Mouse (Mus musculus): Measurements from ENCODE around the gene Cdv3. TPM values are rescaled to one million over a fixed set of nuclear protein-coding genes. Genes with fewer than 3 reads are reported as not detected.
A peak's percentile ranks its signal among the peaks of the same experiment; 100 is the strongest.

Cdv3 gene
- polyA plus RNA-seq, 1 experiment = 208 TPM

DNA sequence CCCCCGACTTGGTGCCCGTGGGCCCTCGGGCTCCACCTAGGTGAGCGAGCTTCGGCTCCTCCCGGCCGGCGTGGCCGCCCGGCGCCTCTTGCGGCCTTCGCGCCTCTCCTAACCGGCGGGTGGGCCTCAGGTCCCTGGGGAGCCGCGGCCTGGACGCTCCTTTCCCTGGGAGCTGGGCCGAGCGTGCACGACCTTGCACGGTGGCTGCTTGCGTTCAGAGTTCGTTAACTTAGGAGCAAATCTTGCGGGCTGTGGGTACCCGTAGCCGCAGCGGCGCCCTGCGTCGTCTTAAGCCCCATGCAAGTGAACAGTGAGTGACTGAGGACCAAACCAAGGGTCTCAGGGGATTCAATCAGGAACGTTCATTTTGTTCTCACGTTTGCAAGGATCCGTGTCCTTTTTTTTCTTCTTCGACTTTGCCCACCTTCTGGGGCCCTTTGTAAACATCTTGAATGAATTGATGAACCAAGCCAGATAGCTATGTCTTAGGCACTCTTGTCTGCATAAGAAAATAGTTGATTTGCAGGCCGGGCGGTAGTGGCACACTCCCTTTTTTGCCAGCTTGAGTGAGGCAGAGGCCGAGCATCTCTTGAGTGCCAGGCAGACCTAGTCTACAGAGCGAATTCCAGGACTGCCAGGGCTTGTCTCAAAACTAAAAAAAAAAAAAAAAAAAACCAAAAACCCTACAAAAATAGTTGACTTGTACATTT lies 60.2 kb downstream of the Cdv3 start:
- Histone ChIP-seq H3K27ac (ENCODE audit: insufficient read depth, low read length) (no peak overlapping the region), H3K4me1 (ENCODE audit: control insufficient read depth, insufficient read depth, low read length) (no peaks in the 10 kb centered on the region), H3K4me3 (ENCODE audit: insufficient read depth, low read length) (peak overlapping the region; percentile 85)
- TF ChIP-seq CTCF (IDR thresholded peaks at IDR 0.05; ENCODE audit: borderline replicate concordance, insufficient read depth, low read length) = no peak
- TF ChIP-seq POLR2A (IDR thresholded peaks at IDR 0.05; ENCODE audit: low read depth, low read length) = 0 out of 2 replicates have a peak, but pooled peaks have one; percentile 8

DNA sequence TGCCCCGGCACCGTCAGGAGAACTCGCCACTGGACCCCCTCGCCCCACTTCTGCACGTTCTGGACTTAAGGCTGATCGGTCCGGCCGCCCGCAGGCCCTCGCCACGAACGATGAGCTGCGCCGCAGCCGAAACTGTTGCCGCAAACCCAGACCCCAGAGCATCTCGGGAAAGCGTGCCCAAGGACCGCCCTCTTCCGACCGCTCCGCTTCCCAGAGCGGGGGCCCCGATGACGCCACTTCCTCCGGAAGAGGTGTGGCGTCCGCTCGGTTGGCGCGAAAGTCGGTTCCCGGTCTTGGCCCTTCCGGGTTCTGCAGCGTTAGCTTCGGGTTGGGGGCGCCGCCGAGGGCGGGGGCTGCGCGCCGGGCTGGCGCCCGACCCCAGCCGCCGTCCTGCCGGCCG lies 60.7 kb downstream of the Cdv3 start, which contains the start of the genes 1300017J02Rik and Topbp1:
1300017J02Rik (minus strand) TSS at position 156 of the 400 bp plus-strand sequence.
Topbp1 (plus strand) TSS at position 289 of the 400 bp plus-strand sequence.
- TF ChIP-seq POLR2A (IDR thresholded peaks at IDR 0.05; ENCODE audit: low read depth, low read length) (peak; percentile 99), CTCF (IDR thresholded peaks at IDR 0.05; ENCODE audit: borderline replicate concordance, insufficient read depth, low read length) (no peak)
- Histone ChIP-seq H3K4me1 (ENCODE audit: control insufficient read depth, insufficient read depth, low read length) (no peaks in the 10 kb centered on the region), H3K27ac (ENCODE audit: insufficient read depth, low read length) (peak within 1 kb of the TSS; percentile 79), H3K4me3 (ENCODE audit: insufficient read depth, low read length) (peak within 1 kb of the TSS; percentile 88)

Other genes starting within 250 kb of the Cdv3 start
- gene Srprb, start 163.7 kb downstream of the Cdv3 start, polyA plus RNA-seq (2011; ENCODE audit: insufficient read length, low read depth, missing spikeins) = 43.1 and 76.1 TPM in 2 replicates
- gene Gm20425, start 135.5 kb downstream of the Cdv3 start, polyA plus RNA-seq (2011; ENCODE audit: insufficient read length, low read depth, missing spikeins) = 0.33 and 1.4 TPM in 2 replicates
- gene Trf, start 135.4 kb downstream of the Cdv3 start, polyA plus RNA-seq (2011; ENCODE audit: insufficient read length, low read depth, missing spikeins) = 1.2 and 2.2 TPM in 2 replicates
- gene 1300017J02Rik, start 60.8 kb downstream of the Cdv3 start, polyA plus RNA-seq (2011; ENCODE audit: insufficient read length, low read depth, missing spikeins) = not detected in 2 replicates
- 67.6 and 78.8 TPM in 2 replicates for gene Topbp1, start 60.6 kb downstream of the Cdv3 start, polyA plus RNA-seq (2011; ENCODE audit: insufficient read length, low read depth, missing spikeins)
- gene Bfsp2, start 114.6 kb upstream of the Cdv3 start, polyA plus RNA-seq (2011; ENCODE audit: insufficient read length, low read depth, missing spikeins) = not detected in 2 replicates

Data from embryonic fibroblast, embryonic 13.5 days (primary cell).